Mouse (Mus musculus) mature B cell (primary cell): ENCODE results near the gene Gm49366.
"Not testable (repeated sequence)": the region's sequence is repeated elsewhere in the genome, so short reads cannot be mapped to it uniquely, and the experiment has no call there.

Experiments used
- in situ Hi-C: fragments of 300-500 bp; cut with MboI; formaldehyde crosslinking; loops from 2 replicates; pipeline ENCODE4 v1.14.3; 2019

Gene Gm49366

DNA sequence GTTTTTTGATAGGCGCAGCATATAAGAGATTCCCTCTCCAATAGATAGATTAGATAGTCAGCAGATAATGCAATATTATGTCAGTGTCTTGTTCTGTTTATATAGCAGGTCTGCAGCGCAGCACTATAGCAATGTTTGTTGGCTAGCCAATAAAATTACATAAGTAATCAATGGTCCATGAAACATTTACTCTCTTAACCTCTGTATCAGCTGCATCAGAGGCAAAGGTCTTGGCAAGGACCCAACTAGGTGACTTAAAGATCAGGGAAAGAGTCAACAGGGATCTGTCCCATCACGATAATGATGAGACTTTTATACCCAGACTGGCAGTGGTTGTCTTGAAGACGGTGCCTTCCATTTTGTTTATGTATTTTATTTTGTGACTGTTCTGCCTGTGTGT lies 5.9 kb upstream of the Gm49366 start:
- in situ Hi-C loops: no loop called here

DNA sequence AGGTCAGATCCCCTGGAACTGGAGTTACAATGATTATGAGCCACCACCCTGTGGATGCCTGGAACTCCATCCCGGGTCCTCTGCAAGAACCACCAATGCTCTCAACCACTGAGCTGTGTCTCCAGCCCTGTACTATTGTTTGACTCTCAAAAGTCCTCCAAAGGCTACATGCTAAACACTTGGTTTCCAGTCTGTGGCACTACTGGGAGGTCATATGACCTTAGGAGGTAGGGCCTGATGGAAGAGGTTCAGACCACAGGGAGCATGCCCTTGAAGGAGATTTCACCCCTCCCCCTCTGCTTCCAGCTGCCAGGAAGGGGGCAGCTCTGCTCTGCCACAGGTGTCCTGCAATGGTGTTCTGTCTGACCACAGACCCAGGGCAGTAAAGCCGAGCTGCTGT lies 5.4 kb upstream of the Gm49366 start:
- in situ Hi-C loops: not testable (repeated sequence)

DNA sequence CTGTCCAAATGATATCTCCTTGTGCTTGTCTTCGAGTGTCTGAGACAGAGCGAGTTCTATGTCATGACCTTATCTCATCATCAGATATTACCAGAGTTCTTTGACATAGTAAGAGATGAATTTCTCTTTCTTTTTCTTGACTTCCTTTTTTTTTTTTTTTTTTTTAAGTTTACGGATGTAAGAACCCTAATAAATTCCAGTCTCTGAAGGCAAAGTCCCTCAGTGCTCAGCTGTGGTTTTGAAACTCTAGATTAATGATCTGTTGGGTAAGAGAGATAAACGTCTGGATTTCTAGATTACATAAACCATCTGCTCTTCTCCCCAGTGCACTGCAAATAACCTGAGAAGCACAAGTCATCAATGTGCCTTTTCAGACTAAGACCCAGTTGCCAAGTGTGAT lies 4.6 kb upstream of the Gm49366 start:
- in situ Hi-C loops: no loop called here

- in situ Hi-C loops: not testable (repeated sequence)
These were observed 494 bp upstream of the Gm49366 start, which contains the start of gene Acot4 for GRCm38 (mm10) chr12:84038241-84038640. Acot4 (plus strand) TSS chr12:84038379.

- in situ Hi-C loops: no loop called here
These were observed 3.5 kb downstream of the Gm49366 start for GRCm38 (mm10) chr12:84042248-84042647.

DNA sequence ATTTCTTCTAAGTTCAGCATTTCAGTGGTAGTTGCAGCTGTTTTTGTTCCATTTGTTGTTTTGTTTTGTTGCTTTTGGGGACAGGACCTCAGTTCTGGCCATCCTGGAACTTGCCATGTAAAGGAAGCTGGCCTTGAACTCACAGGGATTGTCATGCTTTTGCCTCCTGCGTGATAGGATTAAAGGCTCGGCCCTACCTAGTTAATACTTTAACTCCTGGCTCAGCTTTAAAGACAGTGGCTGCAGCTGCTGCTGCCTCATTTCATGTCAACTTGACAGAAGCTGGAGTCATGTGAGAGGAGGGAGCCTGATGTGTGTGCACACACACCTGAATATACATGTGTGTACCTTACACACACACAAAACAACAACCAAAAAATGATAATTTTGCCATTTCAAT lies 5.3 kb downstream of the Gm49366 start:
- in situ Hi-C loops: no loop called here

GRCm38 (mm10) chr12:84046906-84047305 lies 8.2 kb downstream of the Gm49366 start:
- in situ Hi-C loops: no loop called here

- in situ Hi-C loops: not testable (repeated sequence)
These were observed 12.0 kb downstream of the Gm49366 start for GRCm38 (mm10) chr12:84050744-84051143.

GRCm38 (mm10) chr12:84051937-84052474 lies 13.3 kb downstream of the Gm49366 start, which contains the start of gene Acot3:
Acot3 (plus strand) TSS chr12:84052144.
- in situ Hi-C loops: no loop called here

DNA sequence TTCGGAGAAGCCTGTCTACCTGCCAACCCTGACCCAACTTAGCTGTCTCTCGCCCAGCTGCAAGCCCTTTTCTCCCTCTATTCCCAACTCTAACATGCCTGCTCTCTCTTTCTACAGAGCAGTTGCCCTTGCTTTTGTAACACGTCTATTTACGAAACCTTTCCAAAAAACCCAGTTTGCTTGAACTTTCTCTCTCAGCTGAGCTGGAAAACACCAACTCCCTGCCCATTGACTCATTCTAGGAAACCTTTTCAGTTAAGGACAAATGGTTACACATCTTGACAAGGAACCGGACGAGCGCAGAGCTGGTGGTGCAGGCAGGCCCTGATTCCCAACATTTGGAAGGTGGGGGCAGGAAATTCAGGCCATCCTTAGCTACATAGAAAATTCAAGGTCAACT lies 13.9 kb downstream of the Gm49366 start:
- in situ Hi-C loops: no loop called here

- in situ Hi-C loops: no loop called here
These were observed 14.4 kb downstream of the Gm49366 start for GRCm38 (mm10) chr12:84053173-84053572.

DNA sequence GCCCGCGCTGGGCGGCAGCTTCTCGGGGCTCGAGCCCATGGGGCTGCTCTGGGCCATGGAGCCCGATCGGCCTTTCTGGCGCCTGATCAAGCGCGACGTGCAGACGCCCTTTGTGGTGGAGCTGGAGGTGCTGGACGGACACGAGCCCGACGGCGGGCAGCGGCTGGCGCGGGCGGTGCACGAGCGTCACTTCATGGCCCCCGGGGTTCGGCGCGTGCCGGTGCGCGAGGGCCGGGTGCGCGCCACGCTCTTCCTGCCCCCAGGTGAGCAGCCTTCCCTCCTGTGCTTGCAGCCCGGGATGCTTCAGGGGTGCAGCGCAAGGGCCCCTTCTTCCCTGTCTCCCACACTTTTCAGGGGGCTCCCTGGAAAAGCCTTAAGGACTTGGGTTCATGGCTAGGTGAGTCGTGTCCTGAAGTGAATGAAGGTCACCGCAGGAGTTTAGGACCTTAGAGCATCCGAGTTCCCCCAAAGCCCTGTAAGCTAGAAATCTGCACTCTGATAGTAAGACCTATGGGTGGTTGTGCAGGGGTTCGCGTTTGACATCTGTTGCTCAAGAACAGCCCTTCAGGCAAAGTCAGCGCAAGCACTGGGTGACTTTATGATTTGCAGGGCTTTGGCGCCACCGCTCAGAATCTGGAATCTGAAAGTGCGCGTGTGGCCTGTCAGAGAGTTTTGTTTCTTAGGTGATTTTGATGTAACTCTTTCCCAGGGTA lies 15.1 kb downstream of the Gm49366 start:
- in situ Hi-C loops: no loop called here

DNA sequence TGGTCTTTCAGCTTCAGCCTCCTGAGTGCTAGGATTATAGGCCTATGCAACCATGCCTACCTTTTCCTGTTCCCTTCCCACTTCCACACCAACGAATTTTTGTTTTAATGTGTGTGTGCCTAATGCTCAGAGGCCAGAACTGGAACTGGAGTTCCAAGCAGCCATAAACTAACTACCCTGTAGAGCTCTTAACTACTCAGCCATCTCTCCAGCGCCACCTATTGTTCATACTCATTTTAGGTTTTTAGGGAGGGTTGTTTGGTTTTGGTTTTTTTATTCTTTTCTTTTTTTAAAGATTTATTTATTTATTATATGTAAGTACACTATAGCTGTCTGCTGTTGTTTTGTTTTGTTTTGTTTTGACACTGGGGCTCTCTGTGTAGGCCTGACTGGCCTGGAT lies 22.2 kb downstream of the Gm49366 start:
- in situ Hi-C loops: no loop called here

GRCm38 (mm10) chr12:84062336-84062735 lies 23.6 kb downstream of the Gm49366 start:
- in situ Hi-C loops: no loop called here

GRCm38 (mm10) chr12:84063228-84063627 lies 24.5 kb downstream of the Gm49366 start:
- in situ Hi-C loops: no loop called here

- in situ Hi-C loops: no loop called here
These were observed 25.1 kb downstream of the Gm49366 start for GRCm38 (mm10) chr12:84063833-84064232.

DNA sequence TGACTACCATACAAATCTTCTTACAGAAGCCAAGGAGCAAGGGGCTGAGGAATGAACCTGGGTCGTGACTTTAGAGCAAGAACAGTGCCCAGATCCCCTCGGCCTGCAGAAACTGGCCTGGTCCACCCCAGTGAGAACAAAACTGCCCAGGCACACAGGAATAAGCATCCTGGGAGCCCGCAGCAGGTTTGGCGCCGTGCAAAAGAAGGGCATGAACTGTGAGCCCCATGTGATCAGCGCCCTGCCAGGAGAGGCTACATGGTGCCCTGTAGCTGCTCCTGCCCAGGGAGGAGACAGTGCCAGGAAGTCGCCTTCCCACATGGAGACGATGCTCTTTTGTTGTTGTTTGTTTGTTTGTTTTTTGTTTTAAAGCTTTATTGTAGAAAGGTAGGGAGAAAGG lies 25.9 kb downstream of the Gm49366 start:
- in situ Hi-C loops: no loop called here

- in situ Hi-C loops: no loop called here
These were observed 29.0 kb downstream of the Gm49366 start for GRCm38 (mm10) chr12:84067752-84068151.

GRCm38 (mm10) chr12:84068296-84068695 lies 29.6 kb downstream of the Gm49366 start:
- in situ Hi-C loops: no loop called here

GRCm38 (mm10) chr12:84068986-84069385 lies 30.3 kb downstream of the Gm49366 start, which contains the start of gene Acot5:
Acot5 (plus strand) TSS chr12:84069325.
- in situ Hi-C loops: no loop called here

DNA sequence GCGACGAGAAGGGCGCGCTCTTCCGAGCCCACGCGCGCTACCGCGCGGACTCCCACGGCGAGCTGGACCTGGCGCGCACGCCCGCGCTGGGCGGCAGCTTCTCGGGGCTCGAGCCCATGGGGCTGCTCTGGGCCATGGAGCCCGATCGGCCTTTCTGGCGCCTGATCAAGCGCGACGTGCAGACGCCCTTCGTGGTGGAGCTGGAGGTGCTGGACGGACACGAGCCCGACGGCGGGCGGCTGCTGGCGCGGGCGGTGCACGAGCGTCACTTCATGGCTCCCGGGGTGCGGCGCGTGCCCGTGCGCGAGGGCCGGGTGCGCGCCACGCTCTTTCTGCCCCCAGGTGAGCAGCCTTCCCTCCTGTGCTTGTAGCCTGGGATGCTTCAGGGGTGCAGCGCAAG lies 30.8 kb downstream of the Gm49366 start:
- in situ Hi-C loops: not testable (repeated sequence)

- in situ Hi-C loops: no loop called here
These were observed 33.0 kb downstream of the Gm49366 start for GRCm38 (mm10) chr12:84071696-84072095.

- in situ Hi-C loops: no loop called here
These were observed 38.7 kb downstream of the Gm49366 start for GRCm38 (mm10) chr12:84077371-84077990.
